Comparison of ENCODE assay signal across 20 mouse cellular contexts in the genomic region with DNA sequence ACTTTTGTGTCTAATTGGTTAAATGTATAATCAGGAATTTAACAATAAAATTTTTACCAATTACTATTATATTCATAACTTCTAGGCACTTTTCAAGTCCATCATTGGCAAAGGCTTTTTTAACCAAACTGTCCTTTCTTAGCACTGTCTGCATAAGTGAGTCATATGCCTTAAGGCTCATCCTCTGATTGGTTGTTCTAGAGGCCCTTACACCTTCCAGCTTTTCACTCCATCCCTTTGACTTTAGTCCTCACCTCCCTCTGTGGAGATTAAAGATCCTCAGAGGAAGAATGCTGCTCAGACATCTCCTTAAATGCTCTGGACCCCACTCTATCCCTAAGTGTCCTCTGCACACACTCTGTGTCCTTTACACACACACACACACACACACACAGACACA.
"Had no signal": no experiment of that assay in that cellular context is flagged by ENCODE, and none has a peak within 500 bp of the region (broad histone marks: within the 10 kb centered on the region; RNA-seq: fewer than 3 reads in every experiment).

No protein-coding gene starts in this region.

- H3K4me3 ChIP-seq: limb, embryonic 10.5 days; limb, embryonic 13.5 days; liver, embryonic 12.5 days; liver, embryonic 15.5 days; lung, embryonic 15.5 days; midbrain, embryonic 12.5 days; midbrain, embryonic 15.5 days; neural tube, embryonic 12.5 days; neural tube, embryonic 15.5 days had no signal

- H3K4me1 ChIP-seq: limb, embryonic 13.5 days; liver, embryonic 12.5 days; liver, embryonic 15.5 days; lung, embryonic 15.5 days; midbrain, embryonic 12.5 days; midbrain, embryonic 15.5 days; neural tube, embryonic 12.5 days; neural tube, embryonic 15.5 days had no signal

- H3K9ac ChIP-seq: limb, embryonic 13.5 days; liver, embryonic 12.5 days; liver, embryonic 15.5 days; lung, embryonic 15.5 days; midbrain, embryonic 12.5 days; midbrain, embryonic 15.5 days; neural tube, embryonic 12.5 days; neural tube, embryonic 15.5 days had no signal

- H3K9me3 ChIP-seq: liver, embryonic 12.5 days; liver, embryonic 15.5 days; lung, embryonic 15.5 days; midbrain, embryonic 15.5 days had no signal

- H3K27me3 ChIP-seq: limb, embryonic 13.5 days; liver, embryonic 12.5 days; liver, embryonic 15.5 days; lung, embryonic 15.5 days; midbrain, embryonic 12.5 days; midbrain, embryonic 15.5 days; neural tube, embryonic 12.5 days; neural tube, embryonic 15.5 days had no signal

- DNase-seq: kidney, adult 2 months; kidney, postnatal 10 days; kidney, postnatal 4 days; liver; lung, adult 18-20 months; lung, postnatal 14 days; right cerebral cortex, adult 18-20 months; right cerebral cortex, postnatal 14 days; right cerebral cortex, postnatal 4 days; thymus, postnatal 25 days had no signal

- H3K4me2 ChIP-seq: limb, embryonic 13.5 days; liver, embryonic 12.5 days; liver, embryonic 15.5 days; lung, embryonic 15.5 days; midbrain, embryonic 12.5 days; midbrain, embryonic 15.5 days; neural tube, embryonic 12.5 days; neural tube, embryonic 15.5 days had no signal

- H3K27ac ChIP-seq: limb, embryonic 10.5 days; limb, embryonic 13.5 days; liver, embryonic 12.5 days; liver, embryonic 15.5 days; lung, embryonic 15.5 days; macrophage; midbrain, embryonic 12.5 days; midbrain, embryonic 15.5 days; neural tube, embryonic 12.5 days; neural tube, embryonic 15.5 days had no signal

- ATAC-seq: liver, embryonic 12.5 days; midbrain, embryonic 15.5 days had no signal
